Mouse (Mus musculus) thymus, postnatal 4 days (tissue): ENCODE data around the gene Nfatc2.
A peak's percentile ranks its signal among the peaks of the same experiment; 100 is the strongest.

Experiments
- DNase-seq: peaks from one replicate; pipeline ENCODE4 v3.0.0; 2021

Gene Nfatc2

DNA sequence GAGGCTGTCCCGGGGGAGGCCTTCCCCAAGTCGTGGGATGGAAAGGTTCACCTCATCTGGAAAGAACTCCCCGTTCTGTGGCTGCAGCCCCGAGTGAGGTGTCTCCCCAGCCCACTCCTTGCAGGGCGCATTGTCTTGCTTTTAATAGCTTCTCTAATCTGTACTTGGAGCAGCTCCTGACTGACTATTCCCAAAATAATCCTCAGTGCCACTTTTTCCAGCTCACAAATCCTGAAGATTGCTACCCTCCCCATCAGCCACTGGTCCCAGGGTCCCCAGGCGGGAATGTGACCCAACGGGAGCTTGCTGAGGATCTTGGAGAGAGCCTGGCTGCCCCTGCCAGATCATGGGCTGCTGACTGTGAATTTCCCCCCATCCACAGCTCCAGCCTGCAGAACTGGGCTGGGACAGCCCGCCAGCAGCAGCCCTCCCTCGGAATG, 6.7 kb upstream of the Nfatc2 start:
- no peak for DNase-seq

DNA sequence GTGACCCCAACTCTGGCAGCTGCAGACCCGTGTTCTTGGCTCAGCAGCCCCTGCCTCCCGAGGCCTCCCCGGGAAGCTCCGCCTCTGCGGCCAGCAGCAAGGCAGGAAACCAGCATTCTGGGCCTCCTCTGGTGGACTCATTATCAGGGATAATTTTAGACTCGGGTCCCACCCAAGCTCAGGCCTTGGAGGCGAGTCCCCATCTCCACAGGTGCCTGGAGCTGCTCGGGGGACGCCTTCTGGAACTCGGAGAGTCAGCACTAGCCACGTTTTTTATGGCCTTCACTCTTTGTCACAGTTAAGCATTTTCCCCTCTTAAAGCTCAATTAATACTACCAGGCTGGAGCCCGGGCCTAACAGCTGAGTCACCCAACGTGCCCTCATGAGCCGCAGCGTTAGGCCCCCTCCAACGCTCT, 3.2 kb upstream of the Nfatc2 start:
- DNase-seq, result no peak

DNA sequence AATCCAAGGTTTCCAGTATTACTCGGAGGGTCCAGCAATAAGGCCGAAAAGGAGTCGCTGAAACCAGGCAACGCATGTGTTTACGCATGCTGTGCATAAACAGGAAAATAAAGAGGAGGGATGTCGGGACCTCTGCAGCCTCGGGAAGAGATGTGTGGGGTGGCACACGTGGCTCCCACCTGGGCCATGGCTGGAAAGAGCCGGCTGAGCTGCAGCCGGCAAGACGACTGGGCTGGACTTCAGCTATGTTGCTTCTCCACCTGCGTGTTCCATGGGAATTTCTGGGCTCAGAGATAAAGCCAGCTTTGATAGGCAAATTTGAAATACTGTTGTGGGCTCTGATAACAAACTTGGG, 907 bp upstream of the Nfatc2 start:
- no peak for DNase-seq

DNA sequence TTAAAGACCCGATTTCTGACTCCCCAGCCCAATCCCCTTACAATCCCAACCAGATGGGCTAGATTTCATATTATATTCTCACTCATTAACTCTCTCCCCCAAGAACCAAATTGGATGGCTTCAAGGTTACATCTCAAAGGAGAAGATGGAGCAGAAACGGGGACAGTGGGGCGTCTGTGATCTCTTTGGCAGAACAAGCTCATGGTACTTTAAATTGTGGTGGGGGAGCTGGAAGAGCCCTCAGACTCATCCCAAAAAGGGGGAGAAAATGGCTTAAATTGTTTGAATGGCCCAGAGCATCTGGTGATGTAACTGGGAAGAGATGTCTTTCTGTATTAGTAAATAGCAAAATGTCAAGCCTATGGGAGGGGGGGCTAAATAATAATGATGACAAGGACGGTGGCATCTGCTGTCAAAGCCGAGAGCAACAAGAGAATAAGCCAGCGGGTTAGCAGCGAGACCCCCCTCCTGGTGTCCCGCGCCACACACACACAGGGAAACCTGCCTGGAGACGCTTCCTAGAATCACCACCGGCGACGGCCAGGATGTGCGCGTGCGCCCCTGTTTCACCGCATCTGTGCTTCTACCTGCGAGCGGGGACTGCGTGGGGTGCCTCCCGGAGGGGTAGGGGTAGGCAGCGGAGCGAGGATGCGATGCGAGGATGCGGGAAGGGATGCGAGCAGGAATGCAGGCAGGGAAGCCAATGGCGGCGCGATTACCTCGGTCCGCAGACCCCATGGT, 537 bp downstream of the Nfatc2 start:
- peak; percentile 53 for DNase-seq

DNA sequence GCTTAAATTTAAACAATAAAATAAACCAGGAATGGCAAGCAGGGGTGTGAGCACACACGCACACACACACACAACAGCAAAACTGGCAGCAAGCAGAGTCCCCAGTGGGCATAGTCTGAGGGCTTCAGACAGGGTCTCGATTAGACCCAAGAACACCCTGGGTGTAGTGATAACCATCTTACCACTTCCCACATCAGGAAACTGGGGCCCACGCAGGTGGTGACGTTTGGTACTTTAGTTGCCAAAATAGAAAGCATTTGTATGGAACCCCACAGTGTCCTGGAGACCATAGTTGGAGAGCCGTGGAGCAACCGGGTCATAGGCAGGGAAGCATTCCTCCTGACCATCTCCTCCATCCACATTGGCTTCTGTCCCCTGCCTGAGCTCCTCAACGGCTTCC, 5.8 kb downstream of the Nfatc2 start:
- peak; percentile 54 for DNase-seq

DNA sequence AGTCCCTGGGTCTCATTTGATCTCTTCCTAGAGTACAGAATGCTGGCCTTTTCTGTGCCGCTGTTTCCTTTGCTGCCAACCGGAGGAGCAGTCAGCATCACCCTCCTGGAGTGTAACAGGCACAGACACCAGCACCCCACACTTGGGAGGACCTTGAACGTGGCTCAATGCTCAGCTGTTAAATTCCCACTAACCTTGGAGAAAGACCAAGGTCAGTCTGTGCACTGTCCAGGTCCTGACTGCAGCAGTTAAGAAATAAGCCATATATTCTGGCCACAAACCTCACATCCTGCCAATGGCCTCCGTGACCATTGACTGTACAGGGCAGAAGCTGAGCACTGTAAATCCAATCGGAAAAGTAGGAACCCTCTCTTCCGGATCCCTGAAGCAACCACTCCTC, 7.8 kb downstream of the Nfatc2 start:
- DNase-seq, result no peak

DNA sequence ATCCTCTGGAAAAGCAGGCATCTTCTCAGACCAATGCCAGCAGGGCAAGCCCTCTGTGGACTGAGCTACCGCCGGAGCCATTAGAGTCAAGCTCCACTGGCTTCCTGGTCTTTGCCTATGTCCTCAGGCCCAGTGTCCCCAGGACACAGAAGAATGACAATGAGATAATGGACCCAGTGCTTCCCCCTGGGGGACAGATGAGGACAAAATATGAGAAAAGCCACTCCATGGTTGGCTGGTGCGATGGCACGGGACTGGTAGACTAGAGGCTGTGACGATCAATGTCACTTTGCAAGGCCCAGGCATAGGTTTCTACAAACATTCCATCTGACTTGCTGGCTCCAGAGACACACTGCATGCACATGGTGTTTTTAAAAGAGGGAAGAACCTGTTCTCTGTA, 8.5 kb downstream of the Nfatc2 start:
- peak; percentile 49 for DNase-seq

DNA sequence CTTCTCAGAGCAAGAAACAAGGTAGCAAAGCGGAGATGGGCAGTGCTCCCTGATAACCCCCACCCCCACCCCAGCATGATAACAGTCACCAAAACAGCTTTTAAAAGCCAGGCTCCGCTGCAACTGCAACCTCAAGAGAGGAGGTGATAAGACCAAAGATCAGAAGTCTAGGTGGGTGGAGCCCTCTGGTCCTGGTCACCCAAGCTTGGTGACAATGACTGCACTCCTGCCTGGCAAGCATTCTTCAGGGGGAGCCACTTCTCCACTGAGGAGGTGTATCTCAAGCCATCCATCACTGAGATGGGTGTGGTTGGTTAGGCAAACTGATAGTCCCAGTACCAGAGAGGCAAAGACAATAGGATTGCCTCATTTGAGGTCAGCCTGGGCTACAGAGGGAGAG, 10.4 kb downstream of the Nfatc2 start:
- no peak for DNase-seq

DNA sequence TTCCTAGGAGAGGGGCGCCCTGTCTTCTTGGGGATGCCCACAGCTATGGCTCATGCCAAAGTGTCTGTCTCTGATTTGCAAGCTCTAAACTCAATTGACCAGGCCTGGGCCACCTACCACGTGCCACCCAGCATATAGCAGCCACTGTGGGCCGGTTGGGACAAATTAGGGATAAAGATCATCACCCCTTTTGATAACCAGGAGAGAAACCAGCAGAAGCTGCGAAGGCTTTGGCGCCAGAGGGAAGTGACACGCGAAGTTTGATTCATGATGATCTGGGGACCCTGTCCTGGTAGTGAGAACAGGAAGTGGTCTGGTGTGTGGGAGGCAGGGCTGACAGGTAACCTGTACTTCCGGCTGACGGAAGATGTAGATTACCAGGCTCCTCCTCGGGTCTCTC, 10.9 kb downstream of the Nfatc2 start:
- DNase-seq, result peak; percentile 55

DNA sequence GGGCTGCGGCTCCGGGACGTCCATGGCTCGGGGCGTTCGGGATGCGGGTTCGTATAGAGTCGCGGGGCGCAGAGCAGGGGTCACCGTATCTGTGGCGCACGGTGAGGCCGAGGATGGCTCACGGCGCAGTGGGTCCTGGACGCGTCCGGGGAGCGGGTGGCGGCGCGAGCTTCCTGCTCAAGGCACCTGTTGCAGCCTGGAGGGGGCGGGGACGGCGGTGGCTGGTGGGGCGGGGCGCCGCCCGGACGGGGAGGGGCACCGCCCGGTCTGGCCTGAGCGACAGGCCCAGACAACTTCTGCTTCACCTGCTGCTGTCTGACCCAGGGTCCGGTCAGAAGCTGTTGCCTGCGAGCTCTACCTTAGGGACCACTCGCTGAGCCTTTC, 11.3 kb downstream of the Nfatc2 start:
- peak; percentile 91 for DNase-seq

DNA sequence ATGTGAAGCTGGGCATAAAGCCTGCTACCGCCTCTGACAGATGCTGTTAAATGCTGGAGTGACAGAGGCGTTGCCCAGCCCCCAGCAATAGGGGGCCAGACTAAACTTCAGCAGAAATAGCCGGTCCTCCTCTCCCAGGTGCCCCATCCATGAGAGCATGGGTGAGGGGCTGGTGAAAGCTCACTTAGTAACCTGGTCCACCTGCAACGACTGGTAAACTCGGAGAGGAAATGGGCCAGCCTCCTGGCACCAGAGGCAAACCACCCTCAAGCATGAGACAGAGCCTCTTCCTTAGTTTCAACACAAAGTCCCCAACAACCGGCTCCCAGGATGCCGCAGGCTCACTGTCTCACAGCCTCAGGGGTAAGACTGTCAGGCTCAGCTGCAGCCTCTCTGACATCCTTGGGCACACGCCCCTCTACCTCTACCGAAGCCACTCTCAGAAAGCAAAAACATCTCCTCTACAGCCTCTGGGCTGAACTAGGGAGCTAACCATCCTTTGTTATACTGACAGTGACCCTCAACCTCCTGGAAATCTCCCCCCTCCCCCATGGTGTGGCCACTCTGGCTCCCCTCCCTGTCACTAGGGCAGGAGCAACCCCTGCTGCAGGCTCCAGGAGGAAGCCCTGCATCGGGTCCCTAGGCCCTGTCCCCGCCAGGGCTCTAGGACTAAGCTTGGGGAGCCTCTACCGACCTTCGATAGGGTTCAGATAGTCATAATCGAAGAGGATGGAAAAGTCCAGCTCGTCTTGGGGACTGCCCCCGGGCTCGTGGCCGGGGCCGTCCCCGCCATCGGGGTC, 11.9 kb downstream of the Nfatc2 start:
- DNase-seq, result peak; percentile 70

DNA sequence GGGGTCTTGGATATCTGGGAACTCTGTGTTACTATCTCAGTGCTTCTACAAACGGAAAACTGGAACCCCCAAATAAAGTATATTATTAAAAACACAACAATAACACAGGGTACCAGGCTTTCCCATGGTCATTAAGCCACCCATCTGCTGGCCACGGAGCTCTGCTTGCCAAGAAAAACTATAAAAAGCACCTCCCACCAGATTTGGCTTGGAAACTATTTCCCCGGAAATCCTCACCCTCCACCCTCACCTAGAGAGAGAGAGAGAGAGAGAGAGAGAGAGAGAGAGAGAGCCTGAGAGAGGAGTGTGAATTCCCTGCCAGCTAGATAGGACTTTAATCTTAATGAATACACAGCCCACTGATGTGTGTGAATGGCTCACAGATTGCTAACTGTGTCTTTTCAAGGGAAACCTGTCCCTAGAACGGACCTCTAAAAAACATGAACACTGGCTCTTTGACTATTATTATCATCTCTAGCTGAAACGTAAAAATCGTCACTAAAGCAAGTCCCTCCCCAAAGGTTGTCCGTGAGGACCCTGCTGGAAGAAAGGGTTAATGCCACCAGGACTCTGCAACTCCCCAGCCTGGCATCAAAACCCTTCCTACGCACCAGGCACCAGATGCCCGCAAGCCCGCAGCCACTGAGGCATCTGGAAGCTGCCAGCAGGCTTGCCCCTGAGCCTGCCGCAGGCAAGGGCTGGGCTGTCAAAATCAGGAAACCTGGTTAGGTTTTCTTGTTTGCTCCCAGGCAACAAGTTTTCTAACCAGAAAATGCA, 12.7 kb downstream of the Nfatc2 start:
- peak; percentile 50 for DNase-seq

DNA sequence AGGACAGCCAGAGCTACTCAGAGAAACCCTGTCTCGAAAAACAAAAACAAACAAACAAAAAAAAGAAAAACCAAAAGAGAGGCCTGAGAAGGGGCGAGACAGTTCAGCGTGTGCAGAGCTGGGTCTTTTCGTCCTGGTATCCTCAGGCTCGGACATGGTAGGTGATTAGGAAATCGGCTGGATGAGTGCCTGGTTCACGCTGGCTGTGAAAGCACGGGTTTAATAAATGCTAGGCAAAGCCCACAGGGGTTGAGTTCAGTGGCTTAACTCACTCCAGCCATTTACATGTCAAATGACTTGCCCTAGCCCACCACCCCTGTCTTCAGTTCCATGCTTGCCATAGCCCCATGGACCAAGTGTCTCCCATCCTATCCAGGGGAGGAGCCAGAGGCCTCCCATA, 14.3 kb downstream of the Nfatc2 start:
- no peak for DNase-seq

DNA sequence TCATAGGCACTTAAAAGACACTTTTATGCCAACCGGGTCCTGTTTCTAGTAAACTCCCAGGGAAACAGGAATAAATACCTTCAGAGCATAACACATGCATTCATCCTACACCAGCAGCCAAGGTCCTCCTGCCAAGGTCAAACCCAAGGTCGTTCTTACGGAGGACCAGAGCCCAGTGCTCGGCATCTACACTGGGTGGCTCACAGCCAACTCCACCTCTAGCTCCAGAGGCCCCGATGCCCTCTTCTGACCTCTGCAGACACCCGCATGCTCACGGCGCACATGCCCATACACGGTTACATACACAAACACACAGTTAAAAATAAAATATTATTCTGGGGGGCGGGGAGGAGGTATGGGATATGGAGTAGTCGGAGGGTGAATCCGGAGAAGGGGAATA, 14.9 kb downstream of the Nfatc2 start:
- DNase-seq, result no peak

DNA sequence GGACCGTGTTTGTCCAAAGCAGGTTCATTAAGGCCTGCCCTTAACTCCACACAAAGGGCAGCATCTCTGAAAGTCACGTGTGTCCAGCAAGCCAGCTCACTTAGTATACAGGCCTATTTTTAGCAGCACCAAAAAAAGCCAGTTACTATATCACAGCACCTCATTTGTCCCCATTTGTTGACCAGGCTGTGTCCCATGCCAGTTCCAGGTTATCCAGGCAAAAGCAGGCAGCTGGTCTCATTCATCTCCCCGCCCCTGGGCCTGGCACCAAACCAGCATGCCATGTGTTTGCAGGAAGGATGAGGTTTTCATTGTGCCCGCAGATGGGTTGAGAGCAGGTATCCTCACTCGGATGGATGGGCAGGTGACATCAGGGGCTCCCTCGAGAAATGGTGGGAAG, 16.6 kb downstream of the Nfatc2 start:
- no peak for DNase-seq

DNA sequence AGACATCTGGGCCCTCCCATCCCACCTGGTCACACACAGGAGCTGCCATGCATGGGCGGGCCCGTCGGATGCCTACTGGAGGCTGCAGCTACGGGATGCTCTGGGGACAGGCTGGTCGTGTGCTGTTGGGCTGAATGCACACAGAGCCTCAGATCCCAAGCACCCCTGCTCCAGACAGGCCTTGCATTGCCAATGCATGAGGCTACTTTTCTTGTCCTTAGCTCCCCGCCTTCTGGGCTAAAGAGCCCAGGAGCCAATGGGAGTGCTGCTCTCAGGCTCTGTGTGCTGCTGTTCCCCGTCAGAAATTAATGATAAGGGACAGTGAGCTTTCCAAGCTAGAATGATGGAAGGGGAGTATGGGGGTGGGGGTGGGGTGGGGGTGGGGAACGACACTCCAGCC, 17.0 kb downstream of the Nfatc2 start:
- DNase-seq, result no peak

DNA sequence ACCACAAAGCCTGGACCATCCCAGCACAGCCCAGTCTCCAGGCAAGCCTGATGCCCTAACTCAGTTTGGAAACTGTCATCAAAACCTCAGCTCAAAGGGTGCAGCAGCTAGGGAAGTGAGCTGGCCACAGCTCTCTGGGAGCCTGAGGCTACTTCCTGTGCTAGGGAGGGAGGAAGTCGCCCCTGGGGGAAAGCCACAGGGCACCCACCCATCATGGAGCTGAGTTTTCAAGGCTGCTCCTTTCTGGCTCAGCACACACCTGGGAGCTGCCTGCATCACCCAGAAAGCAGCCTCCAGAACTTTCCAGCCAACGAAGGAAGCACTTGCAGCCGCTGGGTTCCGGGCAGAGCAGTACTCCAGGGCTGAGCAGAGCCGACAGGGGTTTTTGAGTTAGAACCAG, 18.4 kb downstream of the Nfatc2 start:
- DNase-seq, result peak; percentile 53

DNA sequence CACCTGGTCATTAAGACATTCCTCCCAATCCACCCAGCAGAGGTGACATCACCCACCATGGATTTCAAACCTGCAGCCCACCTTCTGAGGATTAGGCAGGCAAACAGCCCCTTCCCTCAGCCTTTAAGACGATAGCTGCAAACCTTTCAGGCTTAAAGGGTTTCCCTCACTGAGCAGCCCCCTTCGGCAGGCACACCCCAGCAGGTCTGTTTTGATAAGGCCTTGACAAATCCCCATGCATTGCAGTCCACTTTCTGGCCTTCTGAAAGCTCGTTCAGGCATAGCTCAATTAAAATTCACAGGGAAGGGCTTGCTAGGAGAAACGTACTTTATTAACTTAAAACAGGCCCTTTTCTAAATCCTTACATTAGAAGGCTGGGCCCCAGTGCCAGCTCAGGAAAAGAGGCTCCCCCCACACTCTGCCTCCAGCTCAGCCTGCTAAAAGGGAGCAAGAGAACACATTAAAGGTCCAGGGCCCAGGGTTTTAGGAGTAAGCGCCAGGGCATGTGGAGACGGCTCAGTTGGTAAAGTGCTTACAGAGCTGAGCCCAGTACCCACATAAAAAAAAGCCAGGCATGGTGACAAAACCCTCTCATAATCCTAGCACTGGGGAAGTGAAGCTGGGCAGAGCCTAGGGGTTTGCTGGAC, 20.1 kb downstream of the Nfatc2 start:
- no peak for DNase-seq

DNA sequence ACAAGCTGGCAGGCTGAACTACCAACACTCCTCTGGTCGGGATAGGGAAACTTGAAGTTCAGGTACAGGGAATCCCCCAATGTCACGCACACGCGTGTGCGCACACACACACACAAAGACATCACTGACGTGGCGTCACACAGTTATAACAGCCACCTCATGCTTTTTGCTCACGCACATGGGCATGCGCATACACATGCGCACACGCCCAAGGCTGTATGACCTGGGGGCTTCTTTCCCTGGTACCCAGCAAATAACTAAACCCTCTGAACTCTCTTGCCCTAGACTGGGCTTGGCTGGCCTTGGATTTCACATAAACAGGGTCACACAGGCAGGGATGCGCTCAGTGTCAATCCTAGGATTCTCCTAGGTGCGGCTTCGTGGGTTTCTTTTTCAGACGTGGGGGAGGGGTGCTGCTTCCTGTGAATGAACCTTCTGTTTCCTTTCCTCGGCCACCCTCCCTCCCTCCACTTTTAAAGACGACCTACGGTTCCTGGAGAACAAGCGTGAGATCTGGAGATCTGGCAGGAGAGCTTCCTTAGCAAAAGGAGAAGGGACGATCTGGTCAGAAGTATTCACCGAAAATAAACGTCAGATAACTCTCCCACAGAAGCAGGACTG, 21.1 kb downstream of the Nfatc2 start:
- peak; percentile 69 for DNase-seq

DNA sequence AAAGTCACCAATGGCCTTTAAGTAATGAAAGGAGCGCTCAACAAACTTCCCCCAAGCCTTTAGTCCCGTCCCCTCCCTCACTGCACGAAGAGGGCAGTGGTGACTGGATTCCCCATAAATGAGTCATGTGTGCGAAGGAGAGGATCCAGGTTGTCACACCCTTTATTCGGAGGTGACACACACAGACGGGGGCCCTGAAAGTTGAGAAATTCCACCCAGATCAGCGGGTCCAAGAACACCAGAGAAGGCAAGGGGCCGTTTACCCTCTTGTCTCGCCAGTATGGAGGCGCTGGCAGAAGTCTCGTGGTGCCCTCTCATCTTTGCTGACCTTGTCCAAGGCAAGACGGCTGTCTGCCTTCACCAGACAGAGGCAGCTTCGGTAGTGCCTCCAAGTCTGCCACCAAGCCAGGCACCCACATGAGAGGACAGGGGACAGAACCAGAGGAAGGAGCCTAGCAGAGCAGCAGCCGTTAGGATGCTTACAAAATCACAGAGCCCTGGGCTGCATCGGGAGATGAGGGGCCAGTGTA, 21.8 kb downstream of the Nfatc2 start:
- DNase-seq, result no peak

DNA sequence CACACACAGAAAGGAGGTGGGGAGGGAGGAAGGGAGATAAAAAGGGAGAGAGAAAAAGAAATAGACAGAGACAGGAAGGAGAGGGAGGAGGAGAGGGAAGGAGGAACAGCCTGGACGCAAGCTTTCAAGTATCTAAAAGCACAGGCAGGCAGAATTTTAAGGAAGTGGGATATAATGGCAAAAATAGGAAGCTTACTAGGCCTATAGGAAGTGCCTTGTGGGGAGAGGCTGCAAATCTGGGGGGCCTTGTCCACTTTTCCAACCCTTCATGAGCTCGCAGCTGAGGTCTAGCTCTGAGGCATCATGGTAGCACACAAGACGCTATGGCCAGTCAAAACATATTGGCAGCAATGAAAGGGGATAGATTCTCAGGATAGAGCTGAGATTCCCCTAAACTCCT, 22.3 kb downstream of the Nfatc2 start:
- no peak for DNase-seq

DNA sequence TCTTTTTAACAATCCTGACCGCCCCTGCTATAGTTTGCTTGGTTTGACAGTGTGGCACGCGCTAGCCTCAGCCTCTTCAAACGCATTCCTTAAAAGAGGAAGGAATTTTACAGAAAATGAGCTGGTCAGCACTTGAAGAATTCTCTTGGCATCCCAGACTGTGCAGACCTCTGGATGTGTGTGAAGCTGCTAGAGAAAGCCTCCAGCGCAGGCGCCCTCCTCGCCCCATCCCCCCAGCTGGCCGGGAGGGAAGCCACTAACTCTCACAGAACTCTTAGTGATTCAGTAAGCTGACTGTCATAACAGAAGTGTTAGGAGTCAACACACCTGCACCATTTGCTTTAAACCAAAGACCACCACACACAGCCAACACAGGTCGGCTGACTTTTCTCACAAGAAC, 23.3 kb downstream of the Nfatc2 start:
- DNase-seq, result peak; percentile 74

DNA sequence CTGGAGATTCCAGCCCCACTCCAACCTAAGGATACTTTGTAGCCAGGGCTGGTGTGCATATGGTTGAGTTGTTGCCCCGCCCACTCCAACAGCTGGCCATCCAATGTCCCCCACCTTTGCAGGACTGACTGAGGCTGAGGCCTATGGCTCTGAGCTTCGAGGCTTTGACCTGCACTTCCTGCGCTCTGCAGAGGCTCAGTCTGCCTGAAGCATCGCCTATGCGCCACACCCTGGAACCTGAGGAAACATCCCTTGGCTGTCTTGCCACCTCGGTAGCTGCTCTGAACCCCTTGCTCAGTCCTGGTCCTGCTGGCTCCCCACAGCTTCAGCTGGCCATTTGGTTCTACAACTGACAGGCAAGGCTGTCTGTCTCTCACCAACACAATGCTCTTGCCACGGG, 24.1 kb downstream of the Nfatc2 start:
- DNase-seq, result no peak
